Mouse (Mus musculus) urinary bladder, postnatal 14 days (tissue): ENCODE results near the gene Klf7.

ENCODE experiments used
- DNase-seq: peaks from one replicate; pipeline ENCODE4 v3.0.0; 2021; ENCODE audit warnings: low spot score

Gene Klf7

DNA sequence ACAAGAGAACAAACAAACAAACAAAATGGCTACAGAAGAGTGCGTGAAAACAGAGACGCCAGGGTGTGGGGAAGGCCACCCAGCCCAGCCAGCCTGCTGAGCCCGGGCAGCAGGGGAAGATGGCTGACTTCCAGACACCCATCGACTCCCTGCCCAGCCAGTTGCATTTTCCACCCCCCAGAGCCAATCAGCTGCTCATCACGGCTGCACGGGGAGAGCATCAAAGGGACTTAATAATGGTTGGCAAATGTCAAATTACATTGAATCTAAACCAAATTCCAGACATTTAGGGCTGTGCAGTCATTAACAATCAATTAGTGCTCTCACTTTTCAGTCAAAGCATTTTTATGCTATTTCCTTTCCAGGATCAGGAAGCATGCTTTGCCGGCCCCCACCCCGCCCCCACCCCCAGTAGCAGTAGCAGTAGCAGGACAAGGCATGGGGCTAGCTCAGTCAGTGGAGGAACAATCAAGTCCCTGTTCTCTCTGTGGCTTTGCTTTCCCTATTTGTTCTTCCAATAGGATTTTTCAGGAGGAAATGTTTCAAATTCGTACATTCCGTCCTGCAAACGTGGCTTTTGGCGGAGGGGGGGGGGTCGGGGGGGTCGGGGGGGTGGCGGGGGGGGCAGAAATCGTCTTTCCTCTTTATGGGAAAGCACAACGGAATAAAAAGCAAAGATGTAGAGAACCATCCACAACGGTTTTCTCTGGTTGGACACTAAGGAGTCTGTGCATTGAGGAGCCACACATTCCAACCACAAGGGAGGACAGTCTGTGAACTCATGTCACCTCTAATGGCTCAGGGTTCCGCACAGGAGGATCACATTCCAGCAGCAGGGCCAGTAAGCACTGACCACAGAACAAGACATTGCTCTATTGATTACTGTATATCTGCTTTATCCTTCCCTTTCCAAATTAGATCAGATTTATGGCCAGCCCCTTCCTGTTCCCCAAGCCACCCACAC, 101.1 kb downstream of the Klf7 start:
- peak; percentile 13 for DNase-seq

DNA sequence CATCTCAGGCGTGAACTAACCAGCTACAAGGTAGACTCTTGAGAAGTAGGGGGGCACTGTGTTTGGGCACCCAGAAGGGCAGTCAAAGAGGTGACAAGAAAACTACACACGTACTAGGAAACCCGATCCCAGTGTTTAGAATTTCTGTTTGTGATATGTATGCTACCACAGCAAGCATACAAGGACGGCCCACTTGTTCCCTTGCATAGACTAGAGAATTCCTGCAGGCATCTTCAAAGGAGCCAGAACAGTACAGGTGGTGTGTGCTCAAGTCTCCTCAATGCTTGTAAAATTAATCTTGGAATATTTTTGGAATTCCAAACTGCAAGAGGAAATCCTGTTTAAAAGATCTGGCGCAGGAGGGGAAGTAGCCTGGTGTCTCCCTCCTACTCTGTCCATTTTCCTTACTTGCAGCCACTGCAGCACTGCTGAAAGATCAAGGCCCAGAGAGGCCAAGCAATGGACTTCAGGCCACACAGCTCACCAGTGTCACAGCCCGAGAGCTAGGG, 102.9 kb downstream of the Klf7 start:
- DNase-seq = no peak

DNA sequence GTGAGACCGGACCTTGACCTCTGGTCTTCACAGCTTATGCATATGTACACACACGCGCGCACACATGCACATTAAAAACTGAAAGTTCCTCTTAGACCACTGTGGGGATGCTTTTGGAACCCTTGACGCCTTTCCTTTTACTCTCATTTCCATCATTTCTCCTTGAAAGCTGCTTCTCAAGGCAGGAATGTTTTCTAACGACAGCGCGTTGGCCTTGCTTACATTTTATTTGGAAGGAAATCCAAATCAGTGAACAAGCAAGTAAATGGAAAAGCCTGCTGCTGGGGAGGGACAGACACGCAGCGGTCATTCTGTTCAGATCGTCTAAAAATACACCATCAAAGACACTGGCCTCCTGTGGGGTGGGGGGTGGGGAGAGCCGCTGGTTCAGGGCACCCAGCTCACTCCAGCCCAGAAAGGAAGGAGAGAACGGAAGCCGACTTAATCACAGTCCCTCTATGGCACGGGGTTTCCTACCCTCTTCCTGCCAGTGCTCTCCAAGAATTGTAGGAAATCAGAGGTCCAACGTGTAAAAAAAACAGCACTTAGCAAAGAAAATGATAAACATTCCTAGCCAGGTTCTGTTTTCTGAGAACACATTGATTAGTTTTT, 103.5 kb downstream of the Klf7 start:
- DNase-seq = no peak

DNA sequence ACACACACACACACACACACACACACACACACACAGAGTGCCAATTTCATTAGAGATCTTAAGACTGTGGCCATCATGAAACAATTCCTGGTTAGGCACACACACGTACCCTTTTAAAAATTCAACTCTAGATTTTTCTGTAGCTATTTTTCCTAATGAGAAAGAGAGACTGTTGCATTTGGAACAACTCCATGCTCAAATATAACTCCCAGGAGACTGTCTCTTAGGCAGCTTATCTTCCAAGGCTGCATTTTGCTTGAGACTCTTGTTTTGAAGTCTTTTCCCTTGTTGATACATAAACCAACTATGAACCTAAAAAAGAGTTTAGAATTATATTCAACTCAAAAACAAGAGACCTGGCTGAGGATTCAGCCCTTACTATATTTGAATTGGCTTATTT, 108.0 kb downstream of the Klf7 start:
- DNase-seq = no peak

DNA sequence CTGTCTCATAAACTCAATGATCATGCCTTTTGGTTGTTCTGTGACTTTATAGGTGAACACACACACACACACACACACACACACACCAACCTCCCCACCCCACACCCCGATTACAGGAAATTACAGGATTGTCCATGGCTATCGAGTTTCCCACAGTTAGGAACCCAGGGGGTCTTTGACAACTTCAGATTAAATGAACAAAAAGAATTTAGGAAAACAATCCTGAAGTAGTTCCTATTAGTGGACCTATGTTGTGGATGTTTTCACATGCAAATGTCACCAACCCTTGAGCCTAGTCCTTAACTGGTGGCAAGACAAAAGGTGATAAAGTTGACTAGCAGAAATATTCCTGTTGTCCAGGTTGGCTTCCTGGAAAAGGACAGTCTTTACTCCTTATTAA, 113.1 kb downstream of the Klf7 start:
- DNase-seq = no peak

DNA sequence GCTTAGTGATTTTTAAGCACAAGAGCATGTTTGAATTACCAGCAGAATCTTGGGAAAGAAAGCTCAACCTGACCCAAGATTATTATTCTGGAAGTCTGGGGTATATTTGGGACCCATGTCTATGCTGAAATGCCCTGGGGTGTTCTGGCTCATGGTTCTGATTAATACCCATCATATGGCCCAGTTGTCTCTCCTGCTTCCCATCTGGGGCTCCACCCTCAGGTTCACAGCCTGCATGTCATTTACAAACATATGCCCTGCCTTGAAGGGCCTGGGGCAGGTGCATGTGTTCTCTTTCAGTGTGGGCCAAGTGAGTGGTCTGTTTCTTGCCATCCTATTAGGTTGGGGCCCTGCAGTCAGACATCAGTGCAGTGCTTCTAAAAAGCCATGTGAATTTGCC, 114.1 kb downstream of the Klf7 start:
- DNase-seq = no peak

DNA sequence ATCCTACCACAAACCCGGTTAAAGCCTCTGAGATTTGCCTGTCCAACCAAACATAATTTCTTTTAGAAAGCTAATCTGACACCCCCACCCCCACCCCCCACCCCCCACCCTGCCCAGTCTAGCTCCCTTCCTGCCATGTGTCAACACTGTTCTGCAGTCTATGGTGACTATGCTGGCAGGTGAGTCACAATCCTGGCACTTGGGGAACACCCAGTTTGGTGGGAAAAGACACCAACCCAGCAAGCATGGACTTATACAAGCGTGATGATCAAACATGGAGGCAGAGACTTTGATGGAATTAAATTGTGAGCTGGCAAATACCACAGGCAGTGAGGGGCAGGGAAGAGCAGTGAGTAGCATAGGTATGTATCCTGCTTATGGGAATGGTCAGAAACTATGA, 116.9 kb downstream of the Klf7 start:
- peak; percentile 28 for DNase-seq

DNA sequence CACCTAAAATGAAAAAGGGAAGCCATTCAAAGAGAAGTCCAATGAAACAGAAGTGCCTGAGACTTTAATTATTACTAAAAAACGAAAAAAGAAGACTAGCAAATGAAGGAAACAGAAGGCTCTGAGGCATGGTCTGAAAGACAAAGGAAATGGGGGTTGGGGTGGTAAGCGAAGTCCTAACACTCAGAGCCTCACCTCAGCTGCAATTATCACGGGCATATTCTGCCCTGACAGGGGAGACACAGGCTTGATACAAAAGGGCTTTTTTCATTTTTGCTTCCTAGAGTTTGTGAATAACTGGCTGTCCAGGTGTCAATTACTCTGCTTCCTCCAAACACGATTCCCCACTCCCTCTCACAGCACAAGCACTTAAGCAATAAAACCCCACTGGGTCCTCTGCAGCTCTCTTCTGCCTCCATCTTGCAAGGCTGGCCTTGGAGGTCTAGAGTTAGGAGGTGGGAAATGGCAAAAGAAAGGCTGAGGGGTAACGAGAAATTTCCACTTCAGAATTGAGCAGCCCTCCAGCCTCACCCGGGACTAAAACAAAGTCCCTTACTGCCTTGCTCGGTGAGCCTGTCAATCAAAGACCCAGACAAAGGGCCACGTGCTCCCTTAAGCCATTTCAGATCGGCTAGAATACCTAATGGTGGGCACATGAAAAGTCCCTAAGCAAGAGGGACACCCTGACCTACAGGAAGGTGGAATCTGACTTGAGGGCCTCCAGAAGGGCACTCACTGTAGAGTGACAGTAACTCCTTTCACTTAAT, 118.4 kb downstream of the Klf7 start:
- no peak for DNase-seq

DNA sequence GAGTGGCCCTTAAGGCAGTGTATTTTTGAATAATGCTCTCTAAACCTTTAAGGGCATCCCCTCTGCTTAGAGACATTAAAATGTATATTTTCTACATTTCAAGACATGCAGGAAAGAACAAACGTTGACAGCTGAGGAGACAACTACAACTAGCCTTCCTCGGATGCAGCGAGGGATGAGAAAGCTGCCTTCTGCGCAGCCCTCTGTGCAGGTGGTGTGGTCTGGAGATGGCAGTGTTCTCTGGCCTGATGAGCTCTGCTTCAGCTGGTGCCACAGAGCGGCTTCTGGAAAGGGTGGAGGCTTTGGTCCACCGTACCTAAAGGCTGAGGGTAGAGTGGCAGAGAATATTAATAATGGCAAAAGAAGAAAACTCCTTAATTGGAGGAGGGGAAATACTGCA, 120.0 kb downstream of the Klf7 start:
- no peak for DNase-seq

DNA sequence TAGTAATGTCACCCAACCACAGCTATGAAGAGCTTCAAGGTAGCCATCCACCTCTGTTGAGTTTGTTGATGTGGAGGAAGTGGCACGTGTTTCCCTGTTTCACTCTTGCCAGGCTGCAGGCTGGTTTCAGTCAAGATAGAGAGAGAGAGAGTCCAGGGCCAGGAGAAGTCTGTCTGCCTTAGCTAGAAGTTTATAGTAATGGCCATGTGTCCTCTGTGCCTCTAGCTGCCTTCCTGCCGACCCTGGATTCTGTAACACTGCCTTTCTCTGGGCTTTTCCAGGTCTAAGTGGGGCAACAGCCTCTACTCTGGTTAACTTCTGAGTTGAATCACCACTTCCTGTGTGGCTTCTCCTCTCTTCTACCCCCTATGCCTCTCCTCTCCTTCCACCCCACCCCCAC, 121.5 kb downstream of the Klf7 start:
- DNase-seq = no peak

DNA sequence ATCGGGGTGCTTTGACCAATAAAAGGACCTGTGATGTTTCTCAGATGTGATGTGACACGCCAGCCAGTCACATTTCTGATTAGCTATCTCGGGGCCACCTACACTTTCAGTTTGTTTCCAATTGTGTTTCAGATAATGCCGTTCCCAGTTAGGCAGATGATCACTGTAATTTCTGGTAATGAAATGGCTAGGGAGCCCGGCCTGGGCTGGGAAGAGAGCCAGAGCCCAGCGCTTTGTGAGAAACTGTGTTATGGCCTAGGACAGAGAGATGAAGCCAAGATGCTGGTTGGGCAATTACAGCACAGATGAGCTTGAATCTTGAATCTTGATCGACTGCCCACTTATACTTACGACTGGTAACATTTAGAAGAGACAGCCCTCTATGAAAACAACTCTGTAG, 122.6 kb downstream of the Klf7 start:
- DNase-seq = peak; percentile 13

DNA sequence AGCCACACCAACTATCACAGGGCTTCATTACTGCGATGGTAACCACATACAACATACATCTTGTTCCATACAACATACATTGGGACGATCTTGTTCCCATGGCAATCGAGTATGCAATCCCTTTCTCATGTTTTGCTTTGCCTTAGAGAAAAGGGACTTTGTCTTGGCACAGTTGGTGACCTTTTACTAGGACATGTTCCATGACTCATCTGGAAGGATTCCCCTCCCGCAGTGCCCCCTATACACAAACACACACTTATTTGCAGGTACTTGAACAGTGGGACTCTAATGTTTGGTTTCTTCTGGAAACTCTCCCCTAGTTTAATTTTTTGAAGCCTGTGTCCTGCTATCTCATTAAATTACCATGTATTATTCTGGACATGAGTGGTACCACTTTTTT, 123.2 kb downstream of the Klf7 start:
- DNase-seq = no peak

DNA sequence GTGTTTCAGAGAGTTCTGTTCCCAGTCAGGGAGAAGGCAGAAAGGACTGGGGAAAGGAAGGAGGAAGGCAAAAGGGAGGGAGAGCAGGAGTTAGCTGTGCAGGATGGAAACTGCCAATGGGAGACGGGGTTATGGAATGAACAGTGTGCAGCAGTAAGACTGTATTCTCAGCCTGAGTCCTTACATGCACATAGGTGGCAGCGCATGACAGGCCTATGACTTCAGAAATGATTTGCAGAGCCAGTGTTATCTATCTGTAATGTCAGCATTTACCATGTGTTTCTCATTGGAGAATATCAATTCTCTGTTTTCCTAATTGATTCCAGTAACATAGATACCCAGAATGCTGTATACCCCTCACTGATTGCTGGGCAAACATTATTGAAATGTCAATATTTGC, 123.9 kb downstream of the Klf7 start:
- DNase-seq = no peak

DNA sequence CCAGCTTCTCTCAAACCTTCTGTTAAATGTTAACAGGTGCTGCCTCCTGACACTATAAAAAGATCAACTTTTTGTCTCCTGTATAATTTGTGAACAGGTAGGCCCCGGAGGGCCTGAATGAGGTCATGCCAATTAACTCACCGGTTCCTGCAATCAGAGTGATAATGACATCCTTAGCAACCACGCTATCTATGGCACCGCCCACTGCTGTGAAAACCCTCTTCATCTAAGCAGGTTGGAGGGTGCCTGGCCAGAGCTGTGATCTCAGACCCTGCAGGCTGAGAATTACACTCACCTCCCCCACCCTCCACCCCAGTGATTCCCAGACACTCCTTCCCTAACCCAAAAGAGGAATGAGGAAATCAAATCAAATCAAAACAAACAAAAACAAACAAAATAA, 126.3 kb downstream of the Klf7 start:
- DNase-seq = no peak

DNA sequence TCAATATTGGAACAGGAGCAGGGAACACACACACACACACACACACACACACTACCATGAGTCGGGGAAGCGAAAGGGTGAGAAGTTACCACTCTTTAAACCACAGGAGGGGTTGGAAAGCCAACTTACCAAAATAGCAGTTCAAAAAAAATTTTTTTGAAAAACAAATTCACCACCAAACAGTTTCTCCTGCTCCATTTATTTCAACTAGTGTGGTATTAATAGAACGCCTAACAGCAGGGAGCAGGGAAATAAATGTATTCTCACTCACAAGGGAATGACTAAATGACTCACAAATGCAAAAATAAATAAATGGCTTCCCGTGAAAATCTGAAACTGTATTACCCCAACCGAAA, 127.0 kb downstream of the Klf7 start:
- no peak for DNase-seq

DNA sequence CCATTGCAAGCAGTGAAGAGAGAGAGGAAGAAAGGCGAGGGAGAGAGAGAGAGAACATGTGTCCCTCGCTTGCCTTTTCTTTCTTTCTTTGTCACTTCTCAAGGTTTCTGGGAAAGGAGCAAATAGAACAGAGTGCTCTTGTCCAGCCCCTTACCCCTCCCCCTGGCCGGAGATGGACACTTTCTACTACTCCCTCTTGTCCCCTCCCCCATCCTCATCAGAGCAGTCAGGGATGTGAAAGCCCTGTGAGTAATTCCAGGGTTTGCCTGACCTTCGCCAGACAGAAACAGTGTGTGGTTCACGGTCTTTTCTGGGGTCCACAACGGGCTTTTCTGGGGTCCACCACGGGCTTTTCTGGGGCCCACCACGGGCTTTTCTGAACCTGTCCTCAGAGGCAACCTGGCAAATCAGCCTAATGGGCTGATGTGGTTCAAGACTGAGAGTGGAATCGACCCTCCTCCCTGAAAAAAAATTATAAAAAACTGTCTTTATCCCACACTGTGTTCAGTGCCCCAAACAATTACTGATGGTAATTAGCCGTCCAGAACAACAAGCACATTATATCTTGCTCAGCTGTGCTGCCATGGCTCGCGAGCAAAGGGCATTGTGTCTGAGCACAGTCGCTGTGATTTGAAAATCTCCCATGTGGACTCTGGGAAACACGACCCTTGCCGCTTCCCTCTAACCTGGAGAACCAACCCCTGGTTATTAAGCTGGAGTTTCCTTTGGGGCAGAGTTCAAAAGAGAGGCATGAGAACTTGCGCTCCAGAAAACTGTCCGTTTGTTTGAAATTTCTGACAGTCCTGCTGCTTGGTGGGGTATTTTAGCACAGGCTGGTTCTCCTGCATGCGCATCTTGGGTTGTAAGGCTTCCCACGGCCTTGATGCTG, 127.6 kb downstream of the Klf7 start:
- peak; percentile 24 for DNase-seq

DNA sequence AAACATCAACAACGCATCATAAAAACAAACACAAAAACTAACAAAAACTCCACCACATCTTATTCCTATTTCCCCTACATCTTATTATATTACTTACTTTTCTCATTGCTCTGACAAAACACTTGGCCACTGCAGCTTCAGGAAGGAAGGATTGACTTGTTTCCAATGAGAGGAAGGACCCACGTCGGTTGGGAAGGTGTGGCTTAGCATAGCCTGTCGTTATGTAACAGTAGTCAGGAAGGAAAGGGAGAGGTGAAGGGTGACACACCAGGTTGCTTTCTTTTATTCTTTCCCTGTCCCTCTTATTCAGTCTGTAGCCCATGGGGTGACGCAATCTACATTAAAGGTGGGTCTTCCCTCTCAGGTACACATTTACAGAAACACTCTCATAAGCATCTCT, 129.6 kb downstream of the Klf7 start:
- DNase-seq = no peak

DNA sequence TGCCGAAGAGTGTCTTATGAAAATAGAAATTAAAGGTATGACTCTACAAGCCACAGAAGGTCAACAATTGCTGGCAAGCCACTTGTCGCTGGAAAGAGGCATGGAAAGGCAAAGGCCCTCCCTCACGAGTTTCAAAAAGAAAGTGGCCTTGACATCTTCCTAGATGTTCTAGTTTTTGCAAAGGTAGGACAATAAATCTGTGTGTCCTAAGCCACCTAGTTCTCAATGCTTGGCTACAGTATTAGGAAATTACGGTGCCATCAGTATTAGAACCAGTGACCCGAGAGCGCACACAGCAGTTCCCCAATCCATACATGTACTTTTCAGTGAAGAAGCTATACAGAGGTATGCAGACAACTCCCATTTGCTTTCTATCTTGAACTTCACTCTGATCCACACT, 131.7 kb downstream of the Klf7 start:
- no peak for DNase-seq

DNA sequence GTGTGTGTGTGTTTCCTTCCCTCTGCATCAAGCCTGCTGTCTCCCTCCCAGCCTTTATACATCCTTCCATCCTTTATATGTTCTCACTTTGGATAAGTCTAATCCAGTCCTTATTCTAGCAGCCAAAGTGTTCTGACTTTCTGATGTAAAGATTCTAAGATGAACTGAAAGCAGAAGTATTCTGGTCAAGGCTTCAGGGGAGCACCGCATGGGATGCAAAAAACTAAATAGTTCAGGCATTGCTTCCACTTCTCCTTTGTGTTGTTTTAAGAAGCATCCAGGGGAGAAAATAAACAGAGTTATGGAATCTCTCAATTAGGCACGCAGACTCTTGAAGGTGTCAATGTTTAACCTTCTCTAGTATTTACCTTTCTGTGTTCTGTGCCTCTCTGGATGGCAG, 141.3 kb downstream of the Klf7 start:
- DNase-seq = no peak
